Mouse (Mus musculus): Measurements from ENCODE around the gene Mroh8.
"Not testable (repeated sequence)": the region's sequence is repeated elsewhere in the genome, so short reads cannot be mapped to it uniquely, and the experiment has no call there.

Gene Mroh8

DNA sequence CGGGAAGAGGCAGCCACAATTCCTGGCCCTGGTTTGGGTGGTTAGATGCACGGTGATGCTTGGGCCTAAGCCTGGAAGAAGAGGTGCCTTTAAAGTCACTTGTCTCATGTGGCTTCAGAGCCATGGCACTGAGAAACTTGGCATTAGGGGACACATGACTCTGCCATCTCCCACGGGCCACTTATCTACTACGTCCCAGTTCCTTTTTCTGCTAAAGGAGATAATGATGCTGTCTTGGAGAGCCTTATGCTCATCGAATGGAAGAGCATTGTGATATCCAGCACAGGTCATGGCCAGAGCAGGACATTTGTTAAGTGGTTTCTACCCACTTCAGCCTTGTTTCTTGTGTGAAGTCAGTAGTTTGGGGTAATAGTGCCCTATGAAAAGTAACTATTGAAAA lies 9.6 kb upstream of the Mroh8 start:
- no peak for DNase-seq (ENCODE audit: low spot score)

DNA sequence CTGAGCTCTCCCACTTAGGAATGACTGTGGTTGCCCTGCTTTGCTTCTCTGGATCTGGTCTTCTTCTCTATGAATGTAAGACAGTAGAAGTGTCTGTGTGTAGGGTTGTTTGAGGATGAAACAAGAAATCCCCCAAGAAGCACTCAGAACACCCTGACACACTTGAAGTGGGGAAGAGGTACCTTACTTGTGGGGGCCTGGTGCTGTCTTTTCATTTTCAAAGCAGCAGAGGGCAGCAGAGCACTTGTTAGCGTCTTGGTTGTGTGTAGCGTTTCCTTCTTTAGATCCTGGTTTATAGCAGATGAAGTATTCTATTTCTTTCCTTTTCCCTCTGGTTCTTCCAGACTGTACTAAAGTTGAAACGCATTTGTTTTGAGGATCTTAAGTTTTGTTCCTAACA lies 8.2 kb upstream of the Mroh8 start:
- DNase-seq (ENCODE audit: low spot score) = peak; percentile 30

- DNase-seq (ENCODE audit: low spot score) = no peak
These were observed 4.0 kb upstream of the Mroh8 start for GRCm38 (mm10) chr2:157283321-157283720.

DNA sequence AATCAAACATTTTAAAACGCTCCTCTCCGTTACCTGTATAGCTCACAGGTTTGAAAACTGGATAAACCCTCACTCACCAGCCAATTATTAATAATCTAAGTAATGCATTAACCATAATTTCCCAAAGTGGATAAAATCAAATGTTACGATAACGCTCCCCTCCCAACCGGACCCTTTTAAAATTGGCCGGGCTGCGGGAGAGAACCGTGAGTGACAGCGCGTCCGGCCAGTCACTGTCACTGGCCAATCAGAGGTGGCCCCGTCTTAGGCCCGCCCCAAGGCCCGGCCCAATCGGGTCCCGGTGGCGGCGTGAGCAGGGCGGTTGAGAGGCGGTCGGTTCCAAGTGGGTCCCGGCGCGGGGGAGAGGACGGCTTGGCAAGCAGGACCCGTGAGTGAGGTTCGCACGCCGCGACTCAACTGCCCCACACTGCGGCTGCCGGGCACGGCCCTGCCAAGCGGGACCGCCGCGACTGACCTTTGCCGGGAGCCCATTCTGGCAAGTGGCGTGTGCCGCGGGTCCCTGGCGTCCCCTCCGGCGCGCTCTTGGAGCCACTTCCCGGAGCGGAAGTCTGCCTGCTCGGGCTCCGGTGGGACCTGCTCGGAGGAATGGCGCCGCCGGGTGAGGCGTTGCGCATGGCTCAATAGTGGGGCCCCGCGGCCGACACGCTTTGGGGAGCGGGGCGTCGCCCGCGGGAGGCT lies 483 bp downstream of the Mroh8 start, which contains the start of gene Rpn2:
Gene Rpn2, plus strand, starts transcription at position 301 of the 699 bp plus-strand sequence.
- DNase-seq (ENCODE audit: low spot score) = peak; percentile 94

- no peak for DNase-seq (ENCODE audit: low spot score)
These were observed 15.5 kb downstream of the Mroh8 start for GRCm38 (mm10) chr2:157263832-157264231.

- DNase-seq (ENCODE audit: low spot score) = no peak
These were observed 16.2 kb downstream of the Mroh8 start for GRCm38 (mm10) chr2:157263101-157263500.

DNA sequence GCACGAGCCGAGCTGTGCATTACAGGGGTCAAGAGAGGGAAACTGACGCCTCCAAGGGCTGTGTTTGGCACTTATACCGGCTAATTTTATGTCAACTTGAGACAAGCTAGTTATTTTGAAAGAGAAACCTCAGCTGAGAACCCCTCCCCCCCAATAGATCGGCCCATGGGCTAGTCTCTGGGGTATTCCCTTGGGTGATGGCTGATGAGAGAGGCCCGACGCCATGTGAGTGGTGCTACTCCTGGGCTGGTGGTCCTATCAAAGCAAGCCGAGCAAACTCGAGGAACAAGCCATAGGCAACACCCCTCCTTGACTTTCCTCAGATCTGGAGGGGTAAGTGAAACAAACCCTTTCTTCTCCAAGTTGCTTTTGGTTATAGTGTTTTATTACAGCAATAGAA lies 16.8 kb downstream of the Mroh8 start:
- no peak for DNase-seq (ENCODE audit: low spot score)

- DNase-seq (ENCODE audit: low spot score) = no peak
These were observed 17.4 kb downstream of the Mroh8 start for GRCm38 (mm10) chr2:157261930-157262329.

DNA sequence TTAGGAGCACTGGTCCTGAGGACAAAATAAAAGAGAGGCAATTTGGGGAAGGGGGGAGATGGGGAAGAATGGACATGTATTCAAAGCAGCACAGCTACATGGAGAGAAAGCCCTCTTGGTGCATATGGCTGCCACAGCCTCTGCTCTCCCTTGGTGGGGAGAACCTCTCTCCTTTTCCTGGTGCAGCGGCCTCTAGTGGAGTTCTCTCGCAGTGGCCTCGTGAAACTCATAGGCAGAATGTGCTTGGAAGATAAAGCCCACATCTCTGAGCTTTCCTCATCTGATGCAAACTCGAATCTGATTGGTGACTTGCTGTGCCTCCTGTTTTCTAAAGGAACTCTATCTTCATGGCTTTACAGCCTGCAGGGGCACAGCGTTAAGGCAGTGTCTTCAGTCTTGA lies 19.6 kb downstream of the Mroh8 start:
- DNase-seq (ENCODE audit: low spot score) = peak; percentile 52

DNA sequence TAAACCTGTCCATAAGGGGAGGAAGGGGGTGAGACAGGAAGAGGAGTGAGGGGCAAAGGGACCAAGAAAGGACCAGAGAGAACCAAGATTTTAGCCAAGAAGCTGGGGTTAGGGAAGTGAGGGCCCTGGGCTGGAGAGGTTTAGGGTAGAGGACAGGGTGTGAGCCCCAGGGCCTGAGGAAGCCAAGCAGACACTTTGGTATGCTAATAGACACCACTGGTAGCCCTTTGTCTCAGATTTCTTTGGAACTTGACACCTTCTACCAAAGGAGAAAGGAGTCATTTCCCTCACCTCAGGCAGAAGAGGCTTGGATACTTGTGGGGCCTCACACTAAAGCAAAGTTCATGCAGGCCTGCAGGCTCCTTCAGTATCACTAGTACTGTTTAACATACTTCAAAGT lies 31.2 kb downstream of the Mroh8 start:
- no peak for DNase-seq (ENCODE audit: low spot score)

GRCm38 (mm10) chr2:157245603-157246002 lies 33.7 kb downstream of the Mroh8 start:
- no peak for DNase-seq (ENCODE audit: low spot score)

- no peak for DNase-seq (ENCODE audit: low spot score)
These were observed 34.3 kb downstream of the Mroh8 start for GRCm38 (mm10) chr2:157245001-157245400.

GRCm38 (mm10) chr2:157235946-157236345 lies 43.4 kb downstream of the Mroh8 start:
- DNase-seq (ENCODE audit: low spot score) = no peak

GRCm38 (mm10) chr2:157221916-157222315 lies 57.4 kb downstream of the Mroh8 start:
- DNase-seq (ENCODE audit: low spot score) = not testable (repeated sequence)

DNA sequence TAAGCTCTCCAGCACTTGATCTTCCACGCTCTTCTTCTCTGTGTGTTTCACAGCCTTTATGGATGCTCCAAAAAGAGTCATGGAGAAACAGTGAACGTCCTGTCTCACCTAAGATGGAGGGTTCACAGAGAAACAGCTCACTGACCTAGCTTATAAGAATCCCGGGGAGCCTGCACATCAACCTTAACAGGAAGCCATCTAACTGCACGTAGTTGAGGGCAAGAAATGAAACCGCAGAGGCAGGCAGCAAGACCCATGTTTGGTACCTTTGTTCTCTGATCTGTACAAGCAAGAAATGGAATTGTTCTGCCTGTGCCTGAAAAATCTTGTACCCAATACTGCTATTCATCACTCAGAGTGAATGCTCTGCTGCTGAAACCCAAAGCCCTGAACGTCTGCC lies 59.2 kb downstream of the Mroh8 start:
- DNase-seq (ENCODE audit: low spot score) = no peak

DNA sequence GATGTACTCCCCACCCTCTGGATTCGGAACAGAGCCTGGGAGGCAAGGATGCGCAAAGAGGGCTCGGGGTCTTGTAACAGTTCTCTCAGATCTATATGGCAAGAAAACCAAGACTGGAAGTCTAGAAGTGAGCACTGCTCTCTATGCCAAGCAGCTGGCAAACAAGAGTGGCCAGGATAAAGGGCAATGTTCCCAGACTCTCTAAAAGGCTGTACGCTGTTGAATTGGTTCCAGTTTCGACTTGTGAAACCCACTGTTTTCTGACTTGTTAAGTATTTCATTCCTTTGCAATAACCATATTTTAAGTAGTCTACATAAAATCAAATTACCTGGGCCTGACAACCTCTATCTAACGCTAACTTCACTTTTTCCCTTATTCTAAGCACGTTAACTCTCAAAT lies 67.6 kb downstream of the Mroh8 start:
- no peak for DNase-seq (ENCODE audit: low spot score)

DNA sequence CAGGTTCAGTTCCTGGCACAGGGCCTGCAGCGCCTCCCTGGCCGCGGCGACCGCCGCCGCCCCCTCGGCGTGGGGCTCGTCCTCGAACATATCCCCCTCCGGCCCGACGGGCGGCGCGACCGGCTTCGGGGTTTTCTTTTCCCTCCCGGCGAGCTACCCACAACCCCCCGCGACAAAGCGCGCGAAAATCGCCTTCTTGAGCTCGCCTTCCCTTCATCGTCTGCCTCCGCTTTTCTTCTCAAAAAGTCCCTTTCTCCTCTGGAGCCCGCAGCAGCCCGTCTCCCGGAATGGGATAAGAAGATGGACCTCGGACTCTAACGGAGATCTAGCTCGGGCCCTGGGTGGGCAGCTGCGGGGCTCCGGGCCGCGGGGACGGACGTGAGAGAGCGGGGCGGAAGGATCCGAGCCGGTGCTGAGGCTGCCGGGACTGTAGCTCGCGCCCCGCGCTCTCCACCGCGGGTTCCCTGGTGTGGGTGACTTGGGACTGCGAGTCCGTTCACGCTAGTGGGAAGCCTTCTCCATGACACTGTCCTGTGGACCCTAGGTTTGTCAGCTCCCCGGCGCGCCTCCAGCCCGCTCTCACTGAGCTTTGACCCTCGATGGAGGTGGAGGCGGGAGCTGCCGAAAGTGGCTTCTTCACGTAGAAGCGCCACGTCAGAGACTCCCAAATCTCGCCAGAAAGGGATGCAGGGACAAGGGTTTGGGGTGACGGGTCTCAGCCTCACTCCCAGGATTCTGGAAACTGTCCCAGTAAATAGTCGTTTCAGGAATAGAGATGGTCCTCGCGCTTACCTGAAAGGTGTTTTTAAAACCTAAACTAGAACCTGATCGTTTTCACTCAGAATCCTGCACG lies 74.8 kb downstream of the Mroh8 start, which contains the start of gene Rbl1:
Gene Rbl1, minus strand, starts transcription at position 169 of the 853 bp plus-strand sequence.
- peak; percentile 87 for DNase-seq (ENCODE audit: low spot score)

- DNase-seq (ENCODE audit: low spot score) = peak; percentile 30
These were observed 75.6 kb downstream of the Mroh8 start for GRCm38 (mm10) chr2:157203459-157204365.

DNA sequence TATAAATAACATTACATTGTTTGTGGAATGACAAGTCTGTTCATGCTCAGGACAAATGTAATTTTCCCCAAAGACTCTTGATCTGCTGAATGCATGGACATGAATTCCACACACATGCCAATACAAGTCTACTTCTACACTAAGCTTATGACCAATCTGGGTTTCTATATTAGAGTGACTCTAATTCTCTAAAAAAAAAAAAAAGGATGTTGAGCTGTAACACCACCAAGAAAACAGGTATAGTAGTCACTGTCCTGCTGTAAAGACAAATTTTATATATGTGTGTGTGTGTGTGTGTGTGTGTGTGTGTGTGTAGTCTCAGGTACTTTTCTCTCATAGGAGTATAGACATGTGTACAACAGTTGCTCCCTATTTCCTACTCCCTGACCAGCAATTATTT lies 76.3 kb downstream of the Mroh8 start:
- no peak for DNase-seq (ENCODE audit: low spot score)

- DNase-seq (ENCODE audit: low spot score) = no peak
These were observed 77.0 kb downstream of the Mroh8 start for GRCm38 (mm10) chr2:157202361-157202760.

GRCm38 (mm10) chr2:157201081-157201830 lies 78.1 kb downstream of the Mroh8 start:
- no peak for DNase-seq (ENCODE audit: low spot score)
